In the genomic region with DNA sequence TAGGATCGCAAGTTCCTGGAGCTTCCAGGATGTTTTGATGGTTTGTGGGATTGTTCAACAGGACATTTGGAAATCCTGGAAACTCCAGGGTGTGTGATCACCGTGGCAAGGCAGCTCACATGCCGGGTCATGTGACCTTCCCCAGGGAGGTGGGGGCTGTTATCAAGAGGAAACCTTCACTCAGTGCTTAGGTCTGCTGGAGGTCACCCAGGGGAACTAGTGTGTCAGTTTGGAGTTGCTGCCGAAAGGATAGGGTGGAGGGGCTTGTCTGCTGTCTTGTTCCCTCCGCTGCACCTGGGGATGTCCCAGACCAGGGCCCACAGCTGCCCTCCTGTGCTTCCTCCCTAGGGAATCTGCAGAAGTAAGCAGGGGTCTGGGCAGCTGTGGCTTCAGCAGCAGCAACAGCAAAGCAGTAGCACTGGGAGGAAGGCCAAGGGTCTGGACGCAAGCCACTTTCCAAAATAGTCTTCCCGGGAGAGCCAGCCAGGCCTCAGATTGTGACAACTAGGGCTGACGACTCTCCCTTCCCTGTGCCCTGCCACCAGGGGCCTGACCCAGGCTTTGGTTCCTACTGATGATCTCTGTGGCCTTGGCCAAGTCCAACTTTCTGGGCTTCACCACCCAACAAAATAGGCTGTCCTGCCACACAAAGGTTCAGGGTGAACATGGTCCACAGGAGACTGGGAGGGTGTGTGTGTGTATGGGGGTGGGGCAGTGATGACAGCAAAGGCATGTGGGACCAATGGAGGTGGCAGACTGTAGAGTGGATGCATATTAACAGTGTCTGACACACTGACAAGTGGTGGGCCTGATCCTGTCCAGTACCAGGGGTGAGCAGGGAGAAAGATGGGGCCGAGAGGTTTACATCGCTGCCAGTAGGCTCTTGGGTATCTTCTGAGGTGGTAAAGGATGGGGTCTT, we compare ENCODE assay signal across 9 mouse cellular contexts. TPM values are rescaled to one million over a fixed set of nuclear protein-coding genes. Genes with fewer than 3 reads are reported as not detected.
DNase-seq lines count a peak whose midpoint lies in the region; ATAC-seq lines count a peak whose summit lies in the region.
"Had no signal": no experiment of that assay in that cellular context is flagged by ENCODE, and none has a peak within 500 bp of the region (broad histone marks: within the 10 kb centered on the region; RNA-seq: fewer than 3 reads in every experiment).

No protein-coding gene starts in this region.

- intact Hi-C loops in left cerebral cortex, postnatal 4 days (cut with DNase I), result no loop called here
- intact Hi-C loops in gastrocnemius, postnatal 36 days (cut with DNase I), result no loop called here
- intact Hi-C loops in left cerebral cortex, postnatal 36 days (cut with DNase I), result no loop called here

- DNase-seq in left cerebral cortex, postnatal 4 days, result peak; percentile 58
- DNase-seq in left cerebral cortex, adult 18-20 months (ENCODE audit: low spot score in 2 of 2), result no peak
- DNase-seq in adrenal gland, adult (ENCODE audit: inconsistent age in 2 of 2, low spot score in 1 of 2), result peak; percentile 75 to 87
- peak; percentile 71 to 72 for DNase-seq in gastrocnemius, postnatal 36 days
- peak; percentile 70 to 75 for DNase-seq in kidney, adult 8-10 months
- no peak for DNase-seq in urinary bladder, adult 2 months (ENCODE audit: low spot score)
- no peak for DNase-seq in left cerebral cortex, postnatal 36 days (ENCODE audit: low spot score in 2 of 2)

- ATAC-seq in megakaryocyte-erythroid progenitor cell, adult 5-6 weeks (replicated peaks; ENCODE audit: low FRiP score, low TSS enrichment, poor library complexity, severe bottlenecking), result 0 out of 2 replicates have a peak, but pooled peaks have one; percentile 8

RNA-seq across cellular contexts. Expression of gene Adamts7, which starts 35.9 kb away (rescaled TPM):
- total RNA-seq in left cerebral cortex, postnatal 4 days (2021), result 10 to 100 TPM in 1 of 2 experiments, 1 to 10 TPM in 1; 7.3 to 10.8 TPM
- total RNA-seq in left cerebral cortex, adult 18-20 months (2021), result under 1 TPM; 0.35 to 0.73 TPM
- under 1 TPM; 0.84 to 0.91 TPM for total RNA-seq in gastrocnemius, postnatal 36 days (2021)
- not detected in 2 replicates for total RNA-seq in megakaryocyte-erythroid progenitor cell, adult 5-6 weeks (2014; fragmentation: Nextera tagmentation)
- total RNA-seq in megakaryocyte-erythroid progenitor cell, adult 5-6 weeks (2017), result not detected in 2 replicates
- polyA plus RNA-seq in urinary bladder, adult 2 months (2012; rRNA removed), result 5.9 and 6.4 TPM in 2 replicates
- total RNA-seq in left cerebral cortex, postnatal 36 days (2021), result under 1 TPM; 0.30 to 0.43 TPM
- total RNA-seq: hematopoietic stem cell, adult 5-6 weeks had no signal

Comparison
In these comparisons a context has a peak if more than half of its experiments do, and no peak if none do; other contexts are left out.
1. DNase-seq: peak in left cerebral cortex, postnatal 4 days (single experiment), adrenal gland, adult (2 of 2), gastrocnemius, postnatal 36 days (2 of 2) and kidney, adult 8-10 months (2 of 2); none in left cerebral cortex, adult 18-20 months (0 of 2), urinary bladder, adult 2 months (single experiment) and left cerebral cortex, postnatal 36 days (0 of 2).
2. RNA of gene Adamts7, which starts 35.9 kb away (total RNA-seq): 7.3 to 10.8 TPM in left cerebral cortex, postnatal 4 days; 0.84 to 0.91 TPM in gastrocnemius, postnatal 36 days, 0.35 to 0.73 TPM in left cerebral cortex, adult 18-20 months, 0.30 to 0.43 TPM in left cerebral cortex, postnatal 36 days and not detected in megakaryocyte-erythroid progenitor cell, adult 5-6 weeks; every median in the first group is over 4 times any median in the second.